Mouse (Mus musculus): ENCODE data around the gene Slco1a4.
A peak's percentile ranks its signal among the peaks of the same experiment; 100 is the strongest.
"Not testable (repeated sequence)": the region's sequence is repeated elsewhere in the genome, so short reads cannot be mapped to it uniquely, and the experiment has no call there.

The Slco1a4 gene

GRCm38 (mm10) chr6:141856085-141856484 is at the start of gene Slco1a4:
Gene Slco1a4, minus strand, starts transcription at chr6:141856199.
- no peak for DNase-seq

DNA sequence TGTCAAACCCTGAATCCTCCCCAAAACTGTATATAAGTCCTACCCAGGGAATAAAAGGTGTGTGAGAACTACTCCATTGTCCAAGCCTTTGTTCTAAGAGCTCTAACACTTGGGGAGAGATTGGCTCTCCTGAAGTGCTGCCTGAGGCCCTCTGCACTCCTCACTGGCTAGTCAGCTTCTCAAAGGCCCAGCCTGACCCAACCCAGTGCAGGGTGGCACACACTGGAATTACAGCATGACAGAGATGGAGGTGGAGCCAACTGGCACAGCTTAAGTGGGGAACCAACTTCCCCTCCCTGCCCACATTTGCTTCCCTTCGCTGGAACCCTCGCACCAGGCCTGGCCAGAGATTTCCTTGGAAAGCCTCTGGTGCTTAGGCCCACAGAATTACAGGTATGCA is 42.2 kb upstream of the Slco1a4 start:
- DNase-seq = no peak

GRCm38 (mm10) chr6:141889723-141890122 is 33.7 kb upstream of the Slco1a4 start:
- no peak for DNase-seq

GRCm38 (mm10) chr6:141888248-141888647 is 32.2 kb upstream of the Slco1a4 start:
- DNase-seq = no peak

GRCm38 (mm10) chr6:141882581-141882980 is 26.6 kb upstream of the Slco1a4 start:
- DNase-seq = no peak

GRCm38 (mm10) chr6:141875742-141876141 is 19.7 kb upstream of the Slco1a4 start:
- DNase-seq = not testable (repeated sequence)

GRCm38 (mm10) chr6:141871711-141872110 is 15.7 kb upstream of the Slco1a4 start:
- no peak for DNase-seq

GRCm38 (mm10) chr6:141868735-141869134 is 12.7 kb upstream of the Slco1a4 start:
- no peak for DNase-seq

- DNase-seq = no peak
Measured at GRCm38 (mm10) chr6:141866026-141866425, 10.0 kb upstream of the Slco1a4 start.

- no peak for DNase-seq
Measured at GRCm38 (mm10) chr6:141857735-141858531, 1.9 kb upstream of the Slco1a4 start.

DNA sequence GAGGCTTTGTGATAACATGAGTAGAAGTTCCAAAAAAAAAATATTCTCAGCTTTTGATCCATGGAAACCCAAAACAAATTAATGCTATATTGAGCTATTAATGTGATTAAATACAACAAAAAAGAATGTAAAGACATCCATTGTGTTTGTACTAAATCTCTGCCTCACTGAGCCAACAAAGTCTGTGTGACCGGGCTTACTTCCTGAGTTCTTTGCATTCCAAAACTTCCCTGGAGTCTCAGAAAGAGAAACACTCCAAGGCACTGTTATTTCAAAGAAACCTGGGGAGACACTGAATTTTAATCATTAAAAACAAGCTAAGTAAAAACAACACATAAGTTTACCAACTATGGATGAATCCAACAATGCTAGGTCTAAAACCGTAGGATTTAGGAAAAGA is 2.4 kb downstream of the Slco1a4 start:
- DNase-seq = no peak

GRCm38 (mm10) chr6:141849051-141849450 is 6.9 kb downstream of the Slco1a4 start:
- no peak for DNase-seq

GRCm38 (mm10) chr6:141797837-141798236 is 58.2 kb downstream of the Slco1a4 start:
- DNase-seq = peak; percentile 79

DNA sequence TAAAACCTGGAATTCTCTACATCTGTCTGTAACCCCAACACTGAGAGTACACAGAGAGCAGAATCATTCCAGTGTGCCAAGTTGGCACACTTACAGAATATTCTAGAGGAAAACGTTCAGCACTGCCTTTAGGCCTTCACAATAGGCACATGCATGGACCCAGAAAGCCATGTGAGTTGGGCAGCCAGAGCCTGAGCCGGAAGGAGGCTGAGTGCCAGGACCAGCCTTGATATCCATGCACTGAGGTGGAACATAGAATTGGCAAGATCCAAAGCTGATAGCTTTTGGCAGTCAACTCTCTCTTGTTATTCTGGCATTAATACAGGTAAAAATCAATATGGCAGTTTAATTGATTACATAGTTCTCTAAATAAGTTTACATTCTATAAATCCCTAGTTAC is 81.5 kb downstream of the Slco1a4 start:
- no peak for DNase-seq

DNA sequence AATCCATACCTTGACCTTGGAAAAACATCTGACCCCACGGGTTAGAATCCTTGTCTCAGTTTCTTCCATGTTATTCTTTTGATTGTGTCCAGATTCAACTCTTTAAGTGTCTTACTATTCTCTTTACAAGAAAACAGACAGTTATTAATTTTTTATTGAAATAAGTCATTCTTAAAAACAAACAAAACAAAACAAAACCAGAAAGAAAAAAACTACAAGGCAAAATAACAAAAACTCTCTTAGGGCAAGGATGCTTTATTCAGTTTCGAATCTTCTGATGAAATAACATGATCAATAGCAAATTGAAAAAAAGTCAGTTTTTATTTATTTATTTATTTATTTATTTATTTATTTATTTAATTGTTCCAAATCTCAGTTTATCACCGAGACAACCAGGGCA is 82.3 kb downstream of the Slco1a4 start, which contains the start of gene Gm5724:
Gene Gm5724 (minus strand): TSS at position 101 of the 400 bp plus-strand sequence.
- DNase-seq = no peak

Data from embryo, embryonic 11 days (tissue).